Mouse (Mus musculus): ENCODE data around the gene Ncbp3. TPM values are rescaled to one million over a fixed set of nuclear protein-coding genes. Genes with fewer than 3 reads are reported as not detected.

Ncbp3 gene
- polyA plus RNA-seq, 1 experiment = 3.5 TPM

- no peak overlapping the region for H3ac ChIP-seq (ENCODE audit: control insufficient read depth, insufficient read length)
- no peaks in the 10 kb centered on the region for H3K36me3 ChIP-seq (ENCODE audit: control insufficient read depth, insufficient read depth)
- H3K79me2 ChIP-seq (ENCODE audit: control insufficient read depth, insufficient read depth) = no peaks in the 10 kb centered on the region
- H3K4me3 ChIP-seq = no peak overlapping the region
- H3K27me3 ChIP-seq (ENCODE audit: control insufficient read depth, insufficient read depth, insufficient read length) = no peaks in the 10 kb centered on the region
- H3K4me2 ChIP-seq (ENCODE audit: low read depth) = no peak overlapping the region
- TF ChIP-seq MYOD1 (IDR thresholded peaks at IDR 0.05; ENCODE audit: control insufficient read depth in 1 of 3, insufficient read length in 2 of 3, low read depth in 2 of 3) = no peak
- TF ChIP-seq REST (IDR thresholded peaks at IDR 0.05; ENCODE audit: insufficient read depth, insufficient read length) = no peak
- no peak for TF ChIP-seq TCF12 (IDR thresholded peaks at IDR 0.05; ENCODE audit: insufficient read depth, poor library complexity, severe bottlenecking)
- TF ChIP-seq USF1 (IDR thresholded peaks at IDR 0.05; ENCODE audit: low read depth) = no peak
- no peak for TF ChIP-seq MYOG (IDR thresholded peaks at IDR 0.05; ENCODE audit: control insufficient read depth in 1 of 3, insufficient read depth in 1 of 3, insufficient read length in 2 of 3, low read depth in 2 of 3)
- no peak for TF ChIP-seq E2F4 (IDR thresholded peaks at IDR 0.05; ENCODE audit: insufficient read depth)
- TF ChIP-seq TCF3 (IDR thresholded peaks at IDR 0.05; ENCODE audit: insufficient read length, low read depth) = no peak
- no peak for TF ChIP-seq POLR2AphosphoS2 (IDR thresholded peaks at IDR 0.05; ENCODE audit: insufficient read length, low read depth)
- no peak for TF ChIP-seq CEBPB (IDR thresholded peaks at IDR 0.05; ENCODE audit: insufficient read depth, poor library complexity, severe bottlenecking)
- no peak for TF ChIP-seq SRF (IDR thresholded peaks at IDR 0.05; ENCODE audit: control insufficient read depth, insufficient read length, low read depth)
- no peak for TF ChIP-seq MAX (IDR thresholded peaks at IDR 0.05; ENCODE audit: low read depth)
- TF ChIP-seq POLR2A (IDR thresholded peaks at IDR 0.05; ENCODE audit: insufficient read length, low read depth) = no peak
Measured at GRCm38 (mm10) chr11:73092877-73093276, 45.3 kb downstream of the Ncbp3 start.

GRCm38 (mm10) chr11:73094231-73094995, 46.8 kb downstream of the Ncbp3 start:
- no peaks in the 10 kb centered on the region for H3K79me2 ChIP-seq (ENCODE audit: control insufficient read depth, insufficient read depth)
- TF ChIP-seq POLR2AphosphoS2 (IDR thresholded peaks at IDR 0.05; ENCODE audit: insufficient read length, low read depth) = no peak
- no peak for TF ChIP-seq REST (IDR thresholded peaks at IDR 0.05; ENCODE audit: insufficient read depth, insufficient read length)
- TF ChIP-seq USF1 (IDR thresholded peaks at IDR 0.05; ENCODE audit: low read depth) = no peak
- no peak for TF ChIP-seq TCF3 (IDR thresholded peaks at IDR 0.05; ENCODE audit: insufficient read length, low read depth)
- TF ChIP-seq TCF12 (IDR thresholded peaks at IDR 0.05; ENCODE audit: insufficient read depth, poor library complexity, severe bottlenecking) = no peak
- no peak for TF ChIP-seq MAX (IDR thresholded peaks at IDR 0.05; ENCODE audit: low read depth)
- TF ChIP-seq CEBPB (IDR thresholded peaks at IDR 0.05; ENCODE audit: insufficient read depth, poor library complexity, severe bottlenecking) = no peak
- no peak for TF ChIP-seq SRF (IDR thresholded peaks at IDR 0.05; ENCODE audit: control insufficient read depth, insufficient read length, low read depth)
- TF ChIP-seq MYOD1 (IDR thresholded peaks at IDR 0.05; ENCODE audit: control insufficient read depth in 1 of 3, insufficient read length in 2 of 3, low read depth in 2 of 3) = no peak
- no peak for TF ChIP-seq MYOG (IDR thresholded peaks at IDR 0.05; ENCODE audit: control insufficient read depth in 1 of 3, insufficient read depth in 1 of 3, insufficient read length in 2 of 3, low read depth in 2 of 3)
- no peak for TF ChIP-seq POLR2A (IDR thresholded peaks at IDR 0.05; ENCODE audit: insufficient read length, low read depth)
- TF ChIP-seq E2F4 (IDR thresholded peaks at IDR 0.05; ENCODE audit: insufficient read depth) = no peak

GRCm38 (mm10) chr11:73098860-73099259, 51.3 kb downstream of the Ncbp3 start:
- H3ac ChIP-seq (ENCODE audit: control insufficient read depth, insufficient read length) = no peak overlapping the region
- H3K27me3 ChIP-seq (ENCODE audit: control insufficient read depth, insufficient read depth, insufficient read length) = no peaks in the 10 kb centered on the region
- no peaks in the 10 kb centered on the region for H3K79me2 ChIP-seq (ENCODE audit: control insufficient read depth, insufficient read depth)
- no peak overlapping the region for H3K4me3 ChIP-seq
- no peaks in the 10 kb centered on the region for H3K36me3 ChIP-seq (ENCODE audit: control insufficient read depth, insufficient read depth)
- no peak for TF ChIP-seq TCF3 (IDR thresholded peaks at IDR 0.05; ENCODE audit: insufficient read length, low read depth)
- no peak for TF ChIP-seq MYOG (IDR thresholded peaks at IDR 0.05; ENCODE audit: control insufficient read depth in 1 of 3, insufficient read depth in 1 of 3, insufficient read length in 2 of 3, low read depth in 2 of 3)
- no peak overlapping the region for H3K4me2 ChIP-seq (ENCODE audit: low read depth)

More at GRCm38 (mm10) chr11:73094231-73094995, 46.8 kb downstream of the Ncbp3 start:
- Histone ChIP-seq H3K4me2 (ENCODE audit: low read depth) (no peak overlapping the region), H3ac (ENCODE audit: control insufficient read depth, insufficient read length) (no peak overlapping the region), H3K27me3 (ENCODE audit: control insufficient read depth, insufficient read depth, insufficient read length) (no peaks in the 10 kb centered on the region), H3K4me3 (no peak overlapping the region), H3K36me3 (ENCODE audit: control insufficient read depth, insufficient read depth) (no peaks in the 10 kb centered on the region)

DNA sequence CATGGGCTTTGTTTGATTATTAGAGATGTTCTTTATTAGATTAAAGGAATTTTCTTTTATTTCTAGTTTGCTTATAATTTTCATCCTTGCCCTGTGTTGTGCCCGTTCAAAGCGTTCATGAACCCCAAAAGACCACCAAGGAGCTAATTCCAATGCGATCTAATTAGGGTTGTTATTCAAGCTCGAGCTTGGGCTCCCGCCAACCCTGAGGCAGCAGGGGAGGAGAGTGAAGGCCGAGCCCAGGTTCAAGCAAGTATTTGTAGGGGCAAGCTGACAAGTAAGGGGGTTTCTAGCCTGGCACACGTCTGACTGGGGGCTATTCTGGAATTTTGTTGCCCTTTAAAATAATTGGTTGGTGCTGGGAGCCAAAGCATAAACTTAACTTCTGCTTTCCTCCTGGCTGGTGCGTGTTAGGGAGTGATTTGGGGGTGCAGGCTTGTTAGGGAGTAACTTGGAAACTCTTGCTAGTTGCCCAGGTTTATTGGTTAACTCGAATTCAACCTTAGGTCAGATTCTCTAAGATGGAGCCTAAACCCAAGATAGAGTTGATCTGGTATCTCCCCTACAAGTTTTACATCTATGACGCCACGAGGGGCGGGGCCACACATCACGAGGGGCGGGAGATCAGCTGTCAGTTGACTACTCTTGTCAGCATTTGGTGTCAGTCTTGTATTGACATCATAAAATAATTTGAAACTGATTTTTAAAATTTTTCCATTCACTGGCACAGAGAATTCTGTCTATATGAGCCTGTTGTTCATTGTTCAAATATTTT, 52.6 kb downstream of the Ncbp3 start:
- Histone ChIP-seq H3K79me2 (ENCODE audit: control insufficient read depth, insufficient read depth) (no peaks in the 10 kb centered on the region), H3K4me2 (ENCODE audit: low read depth) (no peak overlapping the region), H3K4me3 (no peak overlapping the region), H3K27me3 (ENCODE audit: control insufficient read depth, insufficient read depth, insufficient read length) (no peaks in the 10 kb centered on the region), H3ac (ENCODE audit: control insufficient read depth, insufficient read length) (no peak overlapping the region), H3K36me3 (ENCODE audit: control insufficient read depth, insufficient read depth) (no peaks in the 10 kb centered on the region)
- TF ChIP-seq POLR2AphosphoS2 (IDR thresholded peaks at IDR 0.05; ENCODE audit: insufficient read length, low read depth) (no peak), TCF12 (IDR thresholded peaks at IDR 0.05; ENCODE audit: insufficient read depth, poor library complexity, severe bottlenecking) (no peak), TCF3 (IDR thresholded peaks at IDR 0.05; ENCODE audit: insufficient read length, low read depth) (no peak), MAX (IDR thresholded peaks at IDR 0.05; ENCODE audit: low read depth) (no peak), SRF (IDR thresholded peaks at IDR 0.05; ENCODE audit: control insufficient read depth, insufficient read length, low read depth) (no peak), REST (IDR thresholded peaks at IDR 0.05; ENCODE audit: insufficient read depth, insufficient read length) (no peak), MYOD1 (IDR thresholded peaks at IDR 0.05; ENCODE audit: control insufficient read depth in 1 of 3, insufficient read length in 2 of 3, low read depth in 2 of 3) (no peak), E2F4 (IDR thresholded peaks at IDR 0.05; ENCODE audit: insufficient read depth) (no peak), MYOG (IDR thresholded peaks at IDR 0.05; ENCODE audit: control insufficient read depth in 1 of 3, insufficient read depth in 1 of 3, insufficient read length in 2 of 3, low read depth in 2 of 3) (no peak), POLR2A (IDR thresholded peaks at IDR 0.05; ENCODE audit: insufficient read length, low read depth) (no peak), USF1 (IDR thresholded peaks at IDR 0.05; ENCODE audit: low read depth) (no peak), CEBPB (IDR thresholded peaks at IDR 0.05; ENCODE audit: insufficient read depth, poor library complexity, severe bottlenecking) (no peak)
